Mouse (Mus musculus): Measurements from ENCODE around the gene Rsbn1l.

DNA sequence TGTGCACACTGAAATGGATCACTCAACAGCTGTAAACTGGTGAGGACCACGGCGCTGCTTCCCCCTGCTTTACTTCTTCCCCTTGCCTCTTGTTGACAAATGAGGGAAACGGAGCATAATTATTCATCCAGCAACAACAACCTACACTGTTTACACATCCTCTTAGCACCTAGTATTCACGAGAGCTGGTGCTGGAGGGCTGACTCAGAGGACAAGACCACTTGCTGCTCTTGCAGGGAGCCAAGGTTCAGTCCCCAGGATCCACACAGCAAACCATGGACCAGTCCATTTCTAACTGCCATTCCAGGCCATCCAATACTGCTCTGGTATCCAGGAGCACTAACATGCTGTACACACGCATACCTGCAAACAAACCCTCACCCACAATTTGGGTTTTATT, 20.3 kb downstream of the Rsbn1l start:
- no peak for TF ChIP-seq CTCF (IDR thresholded peaks at IDR 0.05; ENCODE audit: control insufficient read depth, insufficient read depth, insufficient read length)
- TF ChIP-seq MAX (IDR thresholded peaks at IDR 0.05), result no peak
- no peak for TF ChIP-seq USF1 (IDR thresholded peaks at IDR 0.05; ENCODE audit: low read depth)
- TF ChIP-seq FOSL1 (IDR thresholded peaks at IDR 0.05; ENCODE audit: insufficient read depth, low read length, poor library complexity, severe bottlenecking), result no peak
- TF ChIP-seq MYOG (IDR thresholded peaks at IDR 0.05; ENCODE audit: control insufficient read depth, extremely low read depth, insufficient read length), result no peak
- no peak for TF ChIP-seq CEBPB (IDR thresholded peaks at IDR 0.05; ENCODE audit: low read depth)
- no peak for TF ChIP-seq MYOD1 (IDR thresholded peaks at IDR 0.05; ENCODE audit: control insufficient read depth, insufficient read length, low read depth)
